Mouse (Mus musculus): ENCODE results near the gene Zfyve19.

Gene Zfyve19

DNA sequence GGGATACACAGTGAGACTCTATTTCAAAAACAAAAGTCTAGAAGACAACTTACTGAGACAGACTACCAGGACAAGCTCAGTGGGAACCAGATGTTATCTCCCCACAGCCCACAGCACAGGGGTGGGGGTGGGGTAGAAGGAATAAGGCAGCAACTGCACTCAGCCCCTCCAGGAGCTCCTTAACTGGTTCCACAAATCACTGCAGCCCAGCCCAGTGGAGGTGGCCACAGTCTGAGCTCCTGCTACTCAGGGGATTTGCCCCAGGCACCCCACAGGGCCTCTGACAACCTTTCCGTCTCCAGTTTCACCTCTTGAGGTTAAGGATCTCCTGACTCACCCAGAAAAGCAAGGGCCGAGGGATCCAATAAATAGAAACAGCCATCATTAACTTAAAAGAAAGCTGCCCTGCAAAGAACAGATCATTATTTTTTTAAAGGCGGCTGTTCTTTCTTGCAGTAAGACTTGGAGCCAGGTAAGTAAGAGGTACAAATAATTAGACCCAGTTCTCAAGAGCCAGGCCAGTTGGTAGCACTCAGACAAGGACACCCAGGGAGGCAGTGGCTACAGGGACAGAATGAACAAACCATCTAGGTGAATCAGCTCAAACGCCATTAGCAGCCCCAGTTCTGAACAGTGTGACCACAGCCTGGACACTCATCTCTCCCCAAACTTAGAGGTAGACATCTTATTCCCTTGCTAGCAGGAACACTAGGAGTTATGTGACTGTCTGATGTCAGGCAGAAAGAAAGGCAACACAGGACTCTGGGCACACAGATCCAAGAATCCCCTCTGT is 11.9 kb upstream of the Zfyve19 start:
- no peak for DNase-seq

- no peak for DNase-seq
Measured at GRCm38 (mm10) chr2:119197493-119197892, 10.9 kb upstream of the Zfyve19 start.

DNA sequence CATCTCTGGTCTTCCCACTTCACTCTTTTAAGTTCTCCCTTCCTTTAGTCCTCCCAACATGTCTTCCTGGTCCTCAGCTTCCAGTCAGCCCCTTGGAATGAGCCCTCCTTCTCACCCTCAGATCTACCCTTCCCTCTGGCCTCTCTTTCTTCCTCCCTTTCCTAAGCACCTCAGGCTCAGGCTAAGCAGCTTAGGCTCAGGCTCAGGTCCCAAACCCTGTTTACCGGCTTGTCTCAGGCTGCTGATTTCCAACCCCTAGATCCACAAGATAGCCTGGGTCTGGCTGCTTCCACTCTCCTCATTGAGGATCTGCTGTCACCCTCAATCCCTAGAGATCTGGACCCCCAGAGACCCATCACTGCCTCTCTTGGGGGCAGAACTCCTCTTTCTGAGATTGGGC is 10.4 kb upstream of the Zfyve19 start:
- DNase-seq: no peak

GRCm38 (mm10) chr2:119198934-119199333 is 9.5 kb upstream of the Zfyve19 start:
- no peak for DNase-seq

- no peak for DNase-seq
Measured at GRCm38 (mm10) chr2:119202914-119203453, 5.4 kb upstream of the Zfyve19 start.

GRCm38 (mm10) chr2:119203871-119204460 is 4.5 kb upstream of the Zfyve19 start:
- DNase-seq: no peak

- no peak for DNase-seq
Measured at GRCm38 (mm10) chr2:119207961-119208343, 465 bp upstream of the Zfyve19 start.

DNA sequence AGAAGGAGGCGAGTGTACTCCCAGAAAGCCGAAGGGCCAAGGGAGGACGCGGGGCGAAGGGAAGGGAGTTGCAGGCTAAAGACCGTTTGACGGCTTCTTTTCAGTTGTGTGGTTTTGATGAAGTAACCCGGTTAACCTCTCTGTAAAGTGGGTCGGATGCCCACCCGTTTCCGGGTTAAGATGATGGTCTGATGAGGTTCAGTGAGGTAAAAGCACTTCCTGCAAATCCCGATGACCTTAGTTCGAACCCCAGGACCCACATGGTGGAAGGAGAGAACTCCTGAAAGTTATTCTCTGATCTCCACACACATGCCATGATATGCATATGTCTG is 725 bp downstream of the Zfyve19 start:
- DNase-seq: no peak

DNA sequence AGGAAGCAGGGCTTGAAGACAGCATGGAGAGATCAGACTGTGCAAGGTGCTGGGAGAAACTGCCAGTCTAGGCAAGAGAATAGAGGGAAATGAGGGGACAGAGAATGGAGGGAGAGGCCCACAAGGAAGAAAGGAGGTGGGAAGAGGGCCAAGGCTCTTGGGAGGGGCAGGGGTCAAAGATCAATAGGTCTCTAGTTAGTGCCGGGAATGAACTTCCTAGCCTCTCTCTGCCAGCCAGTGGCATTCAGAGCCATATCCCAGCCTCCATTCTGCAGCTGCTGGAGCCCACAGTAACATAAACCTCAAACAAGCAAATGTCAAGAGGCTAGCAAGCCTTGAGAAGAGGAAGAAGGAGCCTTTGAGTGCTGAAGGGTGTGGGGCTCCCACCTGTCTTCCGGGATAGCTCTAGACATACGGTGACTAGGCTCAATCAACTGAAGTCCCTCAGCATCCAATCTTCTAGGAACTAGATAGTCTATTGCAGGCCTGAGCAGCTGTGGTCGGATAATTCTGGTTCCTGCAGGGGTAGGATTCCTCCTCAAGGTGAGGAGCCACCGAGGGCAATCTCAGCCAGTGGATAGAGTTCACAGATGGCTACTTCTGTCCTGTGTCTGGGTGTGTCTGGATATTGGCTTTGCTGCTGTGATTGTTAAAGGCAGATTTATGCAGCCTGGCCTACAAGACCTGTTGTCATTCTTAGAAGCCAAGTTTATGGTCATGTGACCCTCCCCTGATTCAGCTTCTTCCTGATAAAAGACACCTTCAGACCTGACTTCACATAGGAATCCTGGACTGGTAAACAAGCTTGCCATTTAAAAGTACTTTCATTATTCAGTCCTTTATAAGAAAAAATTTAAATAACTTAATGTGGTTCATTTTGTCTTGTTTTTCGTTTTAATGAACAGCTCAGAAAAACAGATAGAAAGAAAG is 21.6 kb downstream of the Zfyve19 start, which contains the start of gene Ppp1r14d:
Gene Ppp1r14d, minus strand, starts transcription at position 132 of the 930 bp plus-strand sequence.
- DNase-seq: no peak

DNA sequence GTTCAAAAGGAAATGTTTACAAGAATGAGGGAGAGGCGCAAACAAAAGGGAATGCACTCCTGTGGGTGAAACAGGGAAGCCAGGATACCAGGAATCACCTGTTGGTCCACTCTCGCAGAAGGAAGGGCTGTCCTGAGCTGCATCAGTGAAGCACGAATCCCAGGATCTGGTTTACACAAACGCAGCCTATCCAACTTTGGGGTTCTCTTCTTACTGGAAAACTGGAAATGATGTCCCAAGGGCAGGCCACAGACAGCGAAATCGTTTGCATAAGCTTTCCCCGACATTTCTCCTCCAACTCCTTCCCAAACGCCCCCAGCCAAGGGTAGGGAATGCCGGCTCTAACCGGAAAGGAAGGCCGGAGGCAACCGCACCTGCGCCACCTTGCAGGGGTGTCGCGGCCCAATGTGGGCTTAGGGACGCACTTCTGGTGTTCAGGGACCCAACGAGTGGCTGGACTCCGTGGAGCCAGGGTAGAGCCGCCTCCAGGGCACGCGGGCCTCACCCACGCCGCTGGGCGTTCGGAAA is 28.3 kb downstream of the Zfyve19 start:
- DNase-seq: no peak

DNA sequence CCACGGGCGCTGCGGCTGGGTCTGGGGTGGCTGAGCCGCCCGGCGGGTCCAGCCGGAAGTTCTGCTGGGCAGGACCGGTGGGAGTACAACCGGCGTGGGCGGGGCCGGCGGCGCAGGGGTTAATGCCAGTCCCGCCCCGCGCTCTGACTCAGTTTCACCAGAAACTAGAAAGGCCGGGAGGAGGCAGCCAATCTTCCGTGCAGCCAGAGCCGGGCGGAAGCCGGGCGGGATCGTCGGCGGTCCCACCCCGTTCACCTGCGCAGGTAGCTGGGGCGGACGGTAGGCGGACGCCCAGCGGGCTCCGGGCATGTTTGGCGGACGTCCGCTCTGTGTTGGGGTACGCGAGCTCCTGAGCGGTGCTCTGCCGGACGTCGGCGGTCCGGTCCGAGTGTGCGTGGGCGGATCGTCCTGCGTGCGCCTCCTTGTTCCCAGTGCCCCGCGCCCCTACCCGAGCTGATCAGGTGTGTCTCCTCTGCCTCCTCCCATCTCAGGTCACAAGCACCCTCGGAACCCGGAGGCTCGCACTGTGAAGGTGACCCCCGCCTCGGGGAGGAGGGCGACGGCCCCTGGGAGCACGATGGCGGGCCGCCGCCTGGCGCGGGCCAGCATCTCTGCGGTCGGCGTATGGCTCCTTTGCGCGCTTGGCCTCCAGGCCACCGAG is 28.9 kb downstream of the Zfyve19 start, which contains the start of gene Spint1:
Gene Spint1, plus strand, starts transcription at position 153 of the 661 bp plus-strand sequence.
- DNase-seq: no peak

- DNase-seq: no peak
Measured at GRCm38 (mm10) chr2:119237871-119238220, 29.4 kb downstream of the Zfyve19 start.

- DNase-seq: no peak
Measured at GRCm38 (mm10) chr2:119238671-119239070, 30.3 kb downstream of the Zfyve19 start.

- no peak for DNase-seq
Measured at GRCm38 (mm10) chr2:119240075-119240818, 31.8 kb downstream of the Zfyve19 start.

DNA sequence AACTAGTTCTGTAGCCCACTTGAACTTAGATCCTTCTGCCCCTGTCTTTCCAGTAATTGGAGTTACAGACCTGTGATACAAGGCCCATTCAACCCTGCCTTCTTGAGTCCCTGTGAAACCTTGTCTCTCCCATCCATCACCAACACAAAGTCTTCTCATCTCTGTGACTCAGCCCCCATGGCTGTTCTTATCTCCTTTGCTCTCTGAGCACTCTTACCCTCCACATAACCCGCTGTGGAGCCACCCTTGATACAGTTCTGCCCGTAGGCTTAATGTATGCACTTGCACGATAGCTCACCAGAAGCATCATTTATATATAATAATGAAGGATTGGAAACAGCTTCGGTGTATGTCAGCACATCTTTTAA is 32.4 kb downstream of the Zfyve19 start:
- no peak for DNase-seq

DNA sequence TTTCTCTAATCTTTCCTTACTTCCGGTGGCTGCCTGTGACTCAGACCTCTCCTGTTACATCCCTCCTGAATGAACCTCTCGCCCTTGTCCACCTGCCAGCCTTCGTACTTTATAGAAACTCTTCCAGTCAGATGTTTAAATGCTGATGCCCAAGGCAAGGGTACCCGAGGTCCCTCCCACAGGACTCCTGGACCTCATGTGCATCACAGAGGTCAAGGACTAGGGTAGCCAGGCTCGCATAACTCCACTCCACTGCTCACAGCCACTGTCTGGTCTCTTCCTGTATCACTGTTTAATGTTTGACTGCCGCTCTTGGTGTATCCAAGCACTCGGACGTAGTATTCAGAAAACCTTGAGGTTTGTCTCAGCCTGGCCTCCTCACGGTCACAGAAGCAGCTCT is 34.1 kb downstream of the Zfyve19 start:
- no peak for DNase-seq

GRCm38 (mm10) chr2:119245246-119245645 is 36.8 kb downstream of the Zfyve19 start:
- no peak for DNase-seq

GRCm38 (mm10) chr2:119247904-119248303 is 39.5 kb downstream of the Zfyve19 start:
- DNase-seq: no peak

- no peak for DNase-seq
Measured at GRCm38 (mm10) chr2:119249592-119250061, 41.2 kb downstream of the Zfyve19 start.

GRCm38 (mm10) chr2:119250377-119250776 is 42.0 kb downstream of the Zfyve19 start:
- no peak for DNase-seq

DNA sequence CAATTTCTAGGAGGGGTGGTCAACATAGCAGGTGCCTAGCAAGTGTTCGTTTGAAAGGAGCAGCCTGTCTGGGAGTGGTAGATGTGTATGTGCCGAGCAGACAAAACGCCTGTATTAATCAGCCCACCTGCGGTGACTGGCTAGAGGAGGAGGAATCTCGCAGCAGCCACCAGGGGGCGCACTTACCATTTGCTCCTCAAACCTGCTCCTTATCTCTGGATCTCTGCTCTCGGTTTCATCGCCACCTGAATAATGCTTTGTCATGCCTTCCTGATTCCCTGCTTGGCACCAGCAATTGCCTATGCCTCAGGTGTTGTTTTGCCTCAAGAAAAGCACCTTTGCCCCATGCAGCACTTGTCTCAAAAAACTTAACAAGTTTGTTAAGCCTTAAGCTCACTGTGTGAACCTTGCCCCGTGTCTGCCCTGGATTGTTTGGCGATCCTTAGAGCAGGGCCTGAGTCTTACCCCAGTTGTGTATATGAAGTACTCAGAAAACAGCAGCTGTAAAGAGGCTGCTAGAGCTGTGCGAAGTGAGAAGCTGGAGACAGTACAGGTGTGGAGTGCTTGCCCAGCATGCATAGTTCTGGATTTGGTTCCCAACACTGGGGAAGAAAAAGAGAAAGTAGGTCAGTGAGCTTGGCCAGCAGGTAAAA is 42.5 kb downstream of the Zfyve19 start:
- peak; percentile 68 to 70 for DNase-seq

Measured in thymus, adult 18-20 months (tissue).